8 mouse cellular contexts compared by ENCODE assay signal in genomic region chr16:30512375-30513049, GRCm38 (mm10). TPM values are rescaled to one million over a fixed set of nuclear protein-coding genes. Genes with fewer than 3 reads are reported as not detected.
DNase-seq lines count a peak whose midpoint lies in the region; ATAC-seq and TF ChIP-seq lines count a peak whose summit lies in the region.

No protein-coding gene starts in this region.

- WGBS in heart, embryonic 16.5 days = 30% methylated on average over 8 of the region's 8 CpGs
- WGBS in liver, embryonic 14.5 days (ENCODE audit: insufficient replicate concordance) = 52% methylated on average over 8 of the region's 8 CpGs

- no peak overlapping the region; the same call in 1 of the 2 replicates for H3K4me2 ChIP-seq in heart, embryonic 16.5 days (ENCODE audit: low read depth, low read length)
- peak overlapping the region; percentile 65 for H3K4me2 ChIP-seq in liver, embryonic 14.5 days (ENCODE audit: low read depth)

- no peak for TF ChIP-seq CTCF in liver, embryonic 14.5 days (IDR thresholded peaks at IDR 0.05; ENCODE audit: low read depth)

- DNase-seq in heart, adult 8-10 months (ENCODE audit: low spot score) = peak; percentile 50
- DNase-seq in heart, postnatal 25 days (ENCODE audit: low spot score) = no peak
- DNase-seq in adipocyte (ENCODE audit: low spot score) = peak; percentile 78
- peak; percentile 50 to 66 (median 52) for DNase-seq in liver, embryonic 14.5 days (ENCODE audit: low read depth in 3 of 3, low spot score in 3 of 3)
- DNase-seq in Muller cell, postnatal 12 days (ENCODE audit: inconsistent ontology term) = no peak

- H3K36me3 ChIP-seq in heart, embryonic 16.5 days (ENCODE audit: control insufficient read depth, insufficient read depth) = peaks cover 3% of the 10 kb centered on the region; the same call in 1 of the 2 replicates
- no peaks in the 10 kb centered on the region for H3K36me3 ChIP-seq in liver, embryonic 14.5 days (replicated peaks; ENCODE audit: control insufficient read depth, insufficient read depth, low read depth)

- H3K27ac ChIP-seq in heart, embryonic 16.5 days (ENCODE audit: low read length) = peak overlapping the region; percentile 77
- peak overlapping the region; percentile 5; the same call in 1 of the 2 replicates for H3K27ac ChIP-seq in liver, embryonic 14.5 days

- H3K9me3 ChIP-seq in heart, embryonic 16.5 days (replicated peaks; ENCODE audit: control insufficient read depth, low read length) = 0 out of 2 replicates have a peak, but pooled peaks cover 4% of the 10 kb centered on the region
- H3K9me3 ChIP-seq in liver, embryonic 14.5 days (ENCODE audit: control insufficient read depth, low read length) = no peaks in the 10 kb centered on the region

- H3K4me1 ChIP-seq in heart, embryonic 16.5 days (ENCODE audit: control insufficient read depth, insufficient read depth, low read length) = peaks cover 34% of the 10 kb centered on the region
- H3K4me1 ChIP-seq in liver, embryonic 14.5 days (replicated peaks; ENCODE audit: control insufficient read depth in 2 of 2, insufficient read depth in 2 of 2, low read length in 1 of 2) = peaks cover 24 to 32% of the 10 kb centered on the region in 2 experiments

- no peak for ATAC-seq in heart, embryonic 16.5 days (replicated peaks; ENCODE audit: extremely low read depth, insufficient read depth, low FRiP score)
- ATAC-seq in liver, embryonic 14.5 days (ENCODE audit: insufficient read depth) = peak; percentile 42
- ATAC-seq in CD4-positive, CD25-positive, alpha-beta regulatory T cell, adult 4 months = no peak
- ATAC-seq in cerebellum, adult (ENCODE audit: insufficient number of reproducible peaks, low FRiP score, low TSS enrichment) = no peak

- no peak overlapping the region for H3K4me3 ChIP-seq in heart, embryonic 16.5 days (ENCODE audit: low read length)
- H3K4me3 ChIP-seq in liver, embryonic 14.5 days (ENCODE audit: insufficient read depth in 1 of 2, low read depth in 2 of 2, low read length in 2 of 2) = no peak overlapping the region

- TF ChIP-seq EP300 in liver, embryonic 14.5 days (IDR thresholded peaks at IDR 0.05; ENCODE audit: low read depth) = no peak

- H3K9ac ChIP-seq in heart, embryonic 16.5 days (ENCODE audit: low read length) = peak overlapping the region; percentile 17; the same call in 1 of the 2 replicates
- H3K9ac ChIP-seq in liver, embryonic 14.5 days (replicated peaks) = no peak overlapping the region

- intact Hi-C loops in heart, postnatal 25 days (cut with DNase I) = no loop called here

- H3K27me3 ChIP-seq in heart, embryonic 16.5 days (ENCODE audit: control insufficient read depth, insufficient read depth, low read length) = peaks cover 5% of the 10 kb centered on the region; the same call in 1 of the 2 replicates
- no peaks in the 10 kb centered on the region for H3K27me3 ChIP-seq in liver, embryonic 14.5 days (ENCODE audit: control insufficient read depth, insufficient read depth, low read length)

RNA-seq across cellular contexts. Expression of gene Tmem44, which starts 38.1 kb away (rescaled TPM):
- total RNA-seq in heart, adult 8-10 months (2022) = 1 to 10 TPM; 4.1 to 7.0 (median 5.2) TPM
- 1 to 10 TPM; 6.5 to 7.8 TPM for total RNA-seq in heart, postnatal 25 days (2021)
- polyA plus RNA-seq in heart, embryonic 16.5 days (2015; fragmentation: Nextera tagmentation; extraction: Ambion mirVana) = 19.3 and 21.5 TPM in 2 replicates
- polyA plus RNA-seq in liver, embryonic 14.5 days (2012; rRNA removed) = 0.85 and 0.87 TPM in 2 replicates
- polyA plus RNA-seq in liver, embryonic 14.5 days (2014; fragmentation: Nextera tagmentation; extraction: Ambion mirVana) = 0.46 and 0.48 TPM in 2 replicates
- under 1 TPM in 1 of 2 experiments, not detected in 1; 0.70 TPM for polyA plus RNA-seq in CD4-positive, CD25-positive, alpha-beta regulatory T cell, adult 4 months (2017; shearing (Covaris generic))

Comparison
In these comparisons a context has a peak if more than half of its experiments do, and no peak if none do; other contexts are left out.
1. DNase-seq: peak in heart, adult 8-10 months (single experiment), adipocyte (single experiment) and liver, embryonic 14.5 days (3 of 3); none in heart, postnatal 25 days (single experiment) and Muller cell, postnatal 12 days (single experiment).
2. RNA of gene Tmem44, which starts 38.1 kb away (polyA plus RNA-seq): 19.3 to 21.5 TPM in heart, embryonic 16.5 days; 0.46 to 0.87 TPM in liver, embryonic 14.5 days and 0.70 TPM in CD4-positive, CD25-positive, alpha-beta regulatory T cell, adult 4 months; every median in the first group is over 10 times any median in the second.